ENCODE assay signal across 8 mouse cellular contexts in the genomic region with DNA sequence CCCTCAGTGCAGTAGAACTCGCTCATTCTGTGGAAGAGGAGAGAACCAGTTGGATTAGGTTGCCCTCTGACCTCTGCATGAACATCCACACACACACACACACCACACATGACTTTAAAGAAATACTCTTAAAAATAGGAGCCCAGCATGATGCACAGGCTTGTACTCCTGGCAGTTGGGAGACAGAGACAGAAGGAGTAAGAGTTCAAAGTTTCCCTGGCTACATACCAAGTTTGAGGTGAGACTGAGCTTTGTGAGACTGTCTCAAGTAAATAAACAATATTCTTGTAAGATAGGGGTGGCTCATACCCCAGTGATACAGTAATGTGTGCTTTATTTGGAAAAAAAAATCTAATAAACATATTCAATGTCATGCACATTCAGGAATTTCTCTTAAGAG. TPM values are rescaled to one million over a fixed set of nuclear protein-coding genes. Genes with fewer than 3 reads are reported as not detected.
DNase-seq lines count a peak whose midpoint lies in the region; ATAC-seq and TF ChIP-seq lines count a peak whose summit lies in the region.

No protein-coding gene starts in this region.

- no peak overlapping the region for H3K27ac ChIP-seq in heart, embryonic 16.5 days (ENCODE audit: low read length)
- no peak overlapping the region for H3K27ac ChIP-seq in bone marrow macrophage, adult 2 months (ENCODE audit: insufficient read depth, low read depth, low read length)
- no peak overlapping the region for H3K27ac ChIP-seq in forebrain, postnatal 0 days (ENCODE audit: low read depth, low read length)
- H3K27ac ChIP-seq in liver, embryonic 16.5 days (ENCODE audit: low read length): no peak overlapping the region

- DNase-seq in heart, adult 8-10 months (ENCODE audit: low spot score): no peak
- DNase-seq in forebrain, postnatal 0 days: no peak
- DNase-seq in B cell, adult 2 months: no peak
- no peak for DNase-seq in embryo, embryonic 10 days (ENCODE audit: low spot score)
- DNase-seq in embryo, embryonic 9.5 days (ENCODE audit: extremely low spot score): no peak

- no peak for ATAC-seq in heart, embryonic 16.5 days (replicated peaks; ENCODE audit: extremely low read depth, insufficient read depth, low FRiP score)
- ATAC-seq in forebrain, postnatal 0 days: no peak
- no peak for ATAC-seq in liver, embryonic 16.5 days (ENCODE audit: low read depth)

- peak overlapping the region; percentile 98 for H3K4me3 ChIP-seq in heart, embryonic 16.5 days (ENCODE audit: low read length)
- H3K4me3 ChIP-seq in bone marrow macrophage, adult 2 months (ENCODE audit: insufficient read depth, low read length): peak overlapping the region; percentile 9; the same call in 1 of the 2 replicates
- H3K4me3 ChIP-seq in forebrain, postnatal 0 days (ENCODE audit: low read depth, low read length): no peak overlapping the region
- peak overlapping the region; percentile 83; the same call in 1 of the 2 replicates for H3K4me3 ChIP-seq in liver, embryonic 16.5 days (ENCODE audit: low read depth, low read length)

- no peaks in the 10 kb centered on the region for H3K9me3 ChIP-seq in heart, embryonic 16.5 days (replicated peaks; ENCODE audit: control insufficient read depth, low read length)
- H3K9me3 ChIP-seq in forebrain, postnatal 0 days (ENCODE audit: low read length): no peaks in the 10 kb centered on the region
- no peaks in the 10 kb centered on the region for H3K9me3 ChIP-seq in liver, embryonic 16.5 days (replicated peaks; ENCODE audit: control insufficient read depth, low read length)

- TF ChIP-seq CTCF in bone marrow macrophage, adult 2 months (IDR thresholded peaks at IDR 0.05; ENCODE audit: low read depth, low read length): no peak
- TF ChIP-seq CTCF in forebrain, postnatal 0 days (IDR thresholded peaks at IDR 0.05; ENCODE audit: low read depth): no peak

- 100% methylated on average over 1 of the region's 1 CpGs for WGBS in heart, embryonic 16.5 days
- WGBS in forebrain, postnatal 0 days: 96% methylated on average over 1 of the region's 1 CpGs
- 68% methylated on average over 1 of the region's 1 CpGs for WGBS in liver, embryonic 16.5 days (ENCODE audit: insufficient replicate concordance)

- peak overlapping the region; percentile 77; the same call in 1 of the 2 replicates for H3K4me2 ChIP-seq in heart, embryonic 16.5 days (ENCODE audit: low read depth, low read length)
- peak overlapping the region; percentile 75; the same call in 1 of the 2 replicates for H3K4me2 ChIP-seq in forebrain, postnatal 0 days (ENCODE audit: low read depth)
- peak overlapping the region; percentile 78 for H3K4me2 ChIP-seq in liver, embryonic 16.5 days (ENCODE audit: low read depth, low read length)

- H3K9ac ChIP-seq in heart, embryonic 16.5 days (ENCODE audit: low read length): no peak overlapping the region
- peak overlapping the region; percentile 82; the same call in 1 of the 2 replicates for H3K9ac ChIP-seq in forebrain, postnatal 0 days
- no peak overlapping the region for H3K9ac ChIP-seq in liver, embryonic 16.5 days (ENCODE audit: low read depth, low read length)

- peaks cover 10% of the 10 kb centered on the region for H3K4me1 ChIP-seq in heart, embryonic 16.5 days (ENCODE audit: control insufficient read depth, insufficient read depth, low read length)
- peaks cover 3% of the 10 kb centered on the region for H3K4me1 ChIP-seq in bone marrow macrophage, adult 2 months (ENCODE audit: control insufficient read depth, insufficient read depth, low read length)
- peaks cover 8% of the 10 kb centered on the region; the same call in 1 of the 2 replicates for H3K4me1 ChIP-seq in forebrain, postnatal 0 days (ENCODE audit: insufficient read depth)
- H3K4me1 ChIP-seq in liver, embryonic 16.5 days (ENCODE audit: control insufficient read depth, low read depth, low read length): peaks cover 10% of the 10 kb centered on the region

- no peak for TF ChIP-seq POLR2A in bone marrow macrophage, adult 2 months (IDR thresholded peaks at IDR 0.05; ENCODE audit: borderline replicate concordance, low read depth, low read length)

- 0 out of 2 replicates have a peak, but pooled peaks cover 4% of the 10 kb centered on the region for H3K36me3 ChIP-seq in heart, embryonic 16.5 days (ENCODE audit: control insufficient read depth, insufficient read depth)
- H3K36me3 ChIP-seq in forebrain, postnatal 0 days (ENCODE audit: insufficient read depth): peaks cover 6% of the 10 kb centered on the region; the same call in 1 of the 2 replicates
- no peaks in the 10 kb centered on the region; the same call in 1 of the 2 replicates for H3K36me3 ChIP-seq in liver, embryonic 16.5 days (ENCODE audit: control insufficient read depth, insufficient read depth)

- H3K27me3 ChIP-seq in heart, embryonic 16.5 days (ENCODE audit: control insufficient read depth, insufficient read depth, low read length): no peaks in the 10 kb centered on the region
- no peaks in the 10 kb centered on the region for H3K27me3 ChIP-seq in forebrain, postnatal 0 days (ENCODE audit: insufficient read depth, low read length)
- H3K27me3 ChIP-seq in liver, embryonic 16.5 days (ENCODE audit: control insufficient read depth, insufficient read depth, low read depth, low read length): no peaks in the 10 kb centered on the region

RNA-seq across cellular contexts. Expression of a gene that starts 1.3 kb away (rescaled TPM):
- polyA plus RNA-seq in heart, embryonic 16.5 days (2015; fragmentation: Nextera tagmentation; extraction: Ambion mirVana): 219 and 220 TPM in 2 replicates
- total RNA-seq in heart, adult 8-10 months (2022): 100 to 1,000 TPM; 264 to 362 (median 303) TPM
- polyA plus RNA-seq in bone marrow macrophage, adult 2 months (2012; ENCODE audit: insufficient read depth, insufficient read length, missing spikeins): 94.5 and 121 TPM in 2 replicates
- 98.4 and 118 TPM in 2 replicates for total RNA-seq in forebrain, postnatal 0 days (2014; rRNA removed)
- polyA plus RNA-seq in forebrain, postnatal 0 days (2015; fragmentation: Nextera tagmentation; extraction: Ambion mirVana): 198 and 249 TPM in 2 replicates
- polyA plus RNA-seq in liver, embryonic 16.5 days (2015; fragmentation: Nextera tagmentation; extraction: Ambion mirVana): 82.7 and 90.0 TPM in 2 replicates

RNA-seq across cellular contexts. Expression of a gene that starts 1.4 kb away (rescaled TPM):
- polyA plus RNA-seq in heart, embryonic 16.5 days (2015; fragmentation: Nextera tagmentation; extraction: Ambion mirVana): 3.9 and 4.8 TPM in 2 replicates
- 10 to 100 TPM; 10.2 to 21.2 (median 16.5) TPM for total RNA-seq in heart, adult 8-10 months (2022)
- polyA plus RNA-seq in bone marrow macrophage, adult 2 months (2012; ENCODE audit: insufficient read depth, insufficient read length, missing spikeins): 5.9 and 9.1 TPM in 2 replicates
- 19.3 and 25.4 TPM in 2 replicates for total RNA-seq in forebrain, postnatal 0 days (2014; rRNA removed)
- 5.4 and 12.5 TPM in 2 replicates for polyA plus RNA-seq in forebrain, postnatal 0 days (2015; fragmentation: Nextera tagmentation; extraction: Ambion mirVana)
- polyA plus RNA-seq in liver, embryonic 16.5 days (2015; fragmentation: Nextera tagmentation; extraction: Ambion mirVana): 4.1 and 4.4 TPM in 2 replicates
